Mouse (Mus musculus): Measurements from ENCODE around the gene Il17d. TPM values are rescaled to one million over a fixed set of nuclear protein-coding genes. Genes with fewer than 3 reads are reported as not detected.

Il17d gene
- polyA plus RNA-seq, 1 experiment: 24.8 TPM

- TF ChIP-seq POLR2A (IDR thresholded peaks at IDR 0.05; ENCODE audit: extremely low read depth, insufficient read depth, low read length) (no peak), CTCF (IDR thresholded peaks at IDR 0.05; ENCODE audit: extremely low read depth, insufficient read depth, low read length) (no peak)
- Histone ChIP-seq H3K4me1 (ENCODE audit: control insufficient read depth, insufficient read depth, low read length) (peaks cover 6% of the 10 kb centered on the region; the same call in 1 of the 2 replicates), H3K27ac (ENCODE audit: insufficient read depth, low read length) (no peak overlapping the region), H3K4me3 (ENCODE audit: insufficient read depth, low read length) (peak overlapping the region; percentile 89; the same call in 1 of the 2 replicates)
Measured at GRCm38 (mm10) chr14:57523762-57524161, 815 bp upstream of the Il17d start.

GRCm38 (mm10) chr14:57525388-57526049 is 942 bp downstream of the Il17d start:
- Histone ChIP-seq H3K4me3 (ENCODE audit: insufficient read depth, low read length) (peak overlapping the region; percentile 89), H3K4me1 (ENCODE audit: control insufficient read depth, insufficient read depth, low read length) (peaks cover 9% of the 10 kb centered on the region; the same call in 1 of the 2 replicates), H3K27ac (ENCODE audit: insufficient read depth, low read length) (peak overlapping the region; percentile 88)
- no peak for TF ChIP-seq CTCF (IDR thresholded peaks at IDR 0.05; ENCODE audit: extremely low read depth, insufficient read depth, low read length)
- no peak for TF ChIP-seq POLR2A (IDR thresholded peaks at IDR 0.05; ENCODE audit: extremely low read depth, insufficient read depth, low read length)

- TF ChIP-seq POLR2A (IDR thresholded peaks at IDR 0.05; ENCODE audit: extremely low read depth, insufficient read depth, low read length) (no peak), CTCF (IDR thresholded peaks at IDR 0.05; ENCODE audit: extremely low read depth, insufficient read depth, low read length) (no peak)
- peak overlapping the region; percentile 89 for H3K4me3 ChIP-seq (ENCODE audit: insufficient read depth, low read length)
- peaks cover 9% of the 10 kb centered on the region; the same call in 1 of the 2 replicates for H3K4me1 ChIP-seq (ENCODE audit: control insufficient read depth, insufficient read depth, low read length)
- H3K27ac ChIP-seq (ENCODE audit: insufficient read depth, low read length): peak overlapping the region; percentile 68
Measured at GRCm38 (mm10) chr14:57526050-57526623, 1.6 kb downstream of the Il17d start.

- H3K4me3 ChIP-seq (ENCODE audit: insufficient read depth, low read length): no peak overlapping the region
- no peak overlapping the region for H3K27ac ChIP-seq (ENCODE audit: insufficient read depth, low read length)
- TF ChIP-seq CTCF (IDR thresholded peaks at IDR 0.05; ENCODE audit: extremely low read depth, insufficient read depth, low read length) (no peak), POLR2A (IDR thresholded peaks at IDR 0.05; ENCODE audit: extremely low read depth, insufficient read depth, low read length) (no peak)
- peaks cover 9% of the 10 kb centered on the region; the same call in 1 of the 2 replicates for H3K4me1 ChIP-seq (ENCODE audit: control insufficient read depth, insufficient read depth, low read length)
Measured at GRCm38 (mm10) chr14:57527122-57527521, 2.5 kb downstream of the Il17d start.

- Histone ChIP-seq H3K27ac (ENCODE audit: insufficient read depth, low read length) (peak overlapping the region; percentile 54), H3K4me1 (ENCODE audit: control insufficient read depth, insufficient read depth, low read length) (peaks cover 9% of the 10 kb centered on the region; the same call in 1 of the 2 replicates), H3K4me3 (ENCODE audit: insufficient read depth, low read length) (no peak overlapping the region)
- TF ChIP-seq CTCF (IDR thresholded peaks at IDR 0.05; ENCODE audit: extremely low read depth, insufficient read depth, low read length): no peak
- no peak for TF ChIP-seq POLR2A (IDR thresholded peaks at IDR 0.05; ENCODE audit: extremely low read depth, insufficient read depth, low read length)
Measured at GRCm38 (mm10) chr14:57527598-57527997, 3.0 kb downstream of the Il17d start.

- Histone ChIP-seq H3K4me1 (ENCODE audit: control insufficient read depth, insufficient read depth, low read length) (peaks cover 9% of the 10 kb centered on the region; the same call in 1 of the 2 replicates), H3K4me3 (ENCODE audit: insufficient read depth, low read length) (no peak overlapping the region), H3K27ac (ENCODE audit: insufficient read depth, low read length) (peak overlapping the region; percentile 69)
- 0 out of 2 replicates have a peak, but pooled peaks have one; percentile 18 for TF ChIP-seq POLR2A (IDR thresholded peaks at IDR 0.05; ENCODE audit: extremely low read depth, insufficient read depth, low read length)
- TF ChIP-seq CTCF (IDR thresholded peaks at IDR 0.05; ENCODE audit: extremely low read depth, insufficient read depth, low read length): no peak
Measured at GRCm38 (mm10) chr14:57529086-57529785, 4.7 kb downstream of the Il17d start.

- H3K4me1 ChIP-seq (ENCODE audit: control insufficient read depth, insufficient read depth, low read length): peaks cover 13% of the 10 kb centered on the region; the same call in 1 of the 2 replicates
- H3K27ac ChIP-seq (ENCODE audit: insufficient read depth, low read length): no peak overlapping the region
- TF ChIP-seq CTCF (IDR thresholded peaks at IDR 0.05; ENCODE audit: extremely low read depth, insufficient read depth, low read length) (no peak), POLR2A (IDR thresholded peaks at IDR 0.05; ENCODE audit: extremely low read depth, insufficient read depth, low read length) (no peak)
- no peak overlapping the region for H3K4me3 ChIP-seq (ENCODE audit: insufficient read depth, low read length)
Measured at GRCm38 (mm10) chr14:57529786-57530515, 5.4 kb downstream of the Il17d start.

- Histone ChIP-seq H3K4me1 (ENCODE audit: control insufficient read depth, insufficient read depth, low read length) (peaks cover 14% of the 10 kb centered on the region), H3K27ac (ENCODE audit: insufficient read depth, low read length) (no peak overlapping the region), H3K4me3 (ENCODE audit: insufficient read depth, low read length) (no peak overlapping the region)
- TF ChIP-seq CTCF (IDR thresholded peaks at IDR 0.05; ENCODE audit: extremely low read depth, insufficient read depth, low read length): no peak
- TF ChIP-seq POLR2A (IDR thresholded peaks at IDR 0.05; ENCODE audit: extremely low read depth, insufficient read depth, low read length): no peak
Measured at GRCm38 (mm10) chr14:57532577-57532976, 8.0 kb downstream of the Il17d start.

- Histone ChIP-seq H3K4me1 (ENCODE audit: control insufficient read depth, insufficient read depth, low read length) (peaks cover 13% of the 10 kb centered on the region), H3K27ac (ENCODE audit: insufficient read depth, low read length) (no peak overlapping the region), H3K4me3 (ENCODE audit: insufficient read depth, low read length) (no peak overlapping the region)
- TF ChIP-seq POLR2A (IDR thresholded peaks at IDR 0.05; ENCODE audit: extremely low read depth, insufficient read depth, low read length) (no peak), CTCF (IDR thresholded peaks at IDR 0.05; ENCODE audit: extremely low read depth, insufficient read depth, low read length) (peak; percentile 60)
Measured at GRCm38 (mm10) chr14:57533214-57533613, 8.6 kb downstream of the Il17d start.

Measured in cortical plate, adult 2 months (tissue).